Mouse (Mus musculus): ENCODE measurements around the gene Cyp27a1. TPM values are rescaled to one million over a fixed set of nuclear protein-coding genes. Genes with fewer than 3 reads are reported as not detected.

The Cyp27a1 gene
- polyA plus RNA-seq (2012; rRNA removed): 2.4 and 3.7 TPM in 2 replicates

DNA sequence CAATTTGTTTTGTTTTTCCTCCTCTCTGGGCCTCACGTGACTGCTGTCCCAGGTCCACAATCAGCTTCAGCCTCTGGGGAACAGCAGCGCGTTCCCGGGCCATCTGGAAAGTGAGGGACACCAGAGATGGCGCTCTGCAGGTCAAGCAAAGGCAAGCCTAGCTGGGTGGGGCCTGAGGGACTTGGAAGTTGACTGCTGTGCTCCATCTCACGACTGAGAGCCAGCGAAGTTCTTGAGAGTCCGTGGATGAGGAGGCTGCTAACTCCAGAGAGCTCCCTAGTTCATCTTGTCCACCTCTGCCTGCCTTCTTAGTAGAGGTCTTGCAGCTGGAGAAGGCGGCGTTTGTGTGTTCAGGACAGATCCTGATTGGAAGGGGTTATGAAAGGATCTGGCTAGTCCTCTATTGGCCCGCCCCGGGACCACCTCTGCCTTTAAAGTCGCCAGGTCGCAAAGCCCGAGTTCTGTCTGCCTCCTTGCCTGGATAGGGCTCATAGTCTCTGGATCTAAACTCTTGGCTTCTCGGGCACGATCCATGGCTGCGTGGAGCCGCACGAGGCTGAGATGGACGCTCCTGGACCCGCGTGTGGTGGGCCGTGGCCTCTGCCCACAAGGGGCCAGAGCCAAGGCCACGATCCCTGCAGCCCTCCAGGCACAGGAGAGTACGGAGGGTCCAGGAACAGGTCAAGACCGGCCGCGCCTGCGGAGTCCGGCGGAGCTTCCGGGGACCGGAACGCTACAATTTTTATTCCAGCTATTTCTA, at the start of gene Cyp27a1:
Gene Cyp27a1 (plus strand): TSS at position 476 of the 760 bp plus-strand sequence.

DNA sequence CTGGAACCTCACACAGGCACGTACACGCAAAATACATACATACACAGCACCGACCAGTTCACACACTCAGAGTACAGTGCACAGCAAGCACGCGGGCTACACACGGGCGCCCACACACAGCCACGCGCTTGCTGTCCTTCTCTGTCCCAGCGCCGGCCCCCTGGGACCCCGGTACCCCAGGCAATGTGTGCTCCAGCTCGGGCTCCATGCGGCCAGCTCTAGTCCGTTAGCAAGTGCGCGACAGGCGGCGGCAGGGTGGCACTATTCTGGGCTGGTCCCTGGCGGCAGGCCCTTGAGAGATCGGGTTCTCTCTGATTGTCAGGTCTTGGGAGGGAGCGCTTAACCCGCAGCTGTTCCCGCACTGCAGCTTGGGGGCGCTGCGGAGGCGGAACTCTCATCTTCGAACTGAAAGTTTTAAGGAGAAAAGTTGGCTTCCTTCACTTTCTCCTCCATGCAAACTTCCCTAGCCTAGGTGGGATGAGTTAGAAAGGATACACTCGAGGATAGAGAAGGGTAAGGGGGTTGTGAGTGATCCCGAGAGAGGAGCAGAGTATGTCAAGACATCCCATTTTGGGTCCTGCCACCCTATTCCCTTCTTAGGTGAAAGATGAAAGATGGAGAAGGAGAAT, 35.4 kb downstream of the Cyp27a1 start, which contains the start of gene Prkag3:
Gene Prkag3 (minus strand): TSS at position 579 of the 629 bp plus-strand sequence.

DNA sequence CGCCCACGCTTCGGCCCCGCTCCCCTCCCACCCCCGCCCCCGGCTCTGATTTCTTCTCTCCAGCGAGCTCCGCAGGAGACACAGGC, 58.3 kb downstream of the Cyp27a1 start, which contains the start of gene Wnt6:
Gene Wnt6 (plus strand): TSS at position 48 of the 86 bp plus-strand sequence.

Other genes starting within 250 kb of the Cyp27a1 start
- 23.4 and 28.6 TPM in 2 replicates for gene Cnot9, start 207.5 kb upstream of the Cyp27a1 start, polyA plus RNA-seq (2012; rRNA removed)
- gene Plcd4, start 170.7 kb upstream of the Cyp27a1 start, polyA plus RNA-seq (2012; rRNA removed): 0.01 TPM in 2 replicates
- gene Usp37, start 169.3 kb upstream of the Cyp27a1 start, polyA plus RNA-seq (2012; rRNA removed): 4.5 and 5.5 TPM in 2 replicates
- gene Zfp142, start 125.3 kb upstream of the Cyp27a1 start, polyA plus RNA-seq (2012; rRNA removed): 2.6 and 3.3 TPM in 2 replicates
- 9.0 and 10.6 TPM in 2 replicates for gene Bcs1l, start 125.3 kb upstream of the Cyp27a1 start, polyA plus RNA-seq (2012; rRNA removed)
- 20.9 and 23.6 TPM in 2 replicates for gene Rnf25, start 112.2 kb upstream of the Cyp27a1 start, polyA plus RNA-seq (2012; rRNA removed)
- gene Stk36, start 112.1 kb upstream of the Cyp27a1 start, polyA plus RNA-seq (2012; rRNA removed): 0.18 and 0.20 TPM in 2 replicates
- 6.6 and 8.4 TPM in 2 replicates for gene Ttll4, start 51.8 kb upstream of the Cyp27a1 start, polyA plus RNA-seq (2012; rRNA removed)
- gene Prkag3, start 35.6 kb downstream of the Cyp27a1 start, polyA plus RNA-seq (2012; rRNA removed): 0.01 and 0.08 TPM in 2 replicates
- 0.07 and 0.24 TPM in 2 replicates for gene Wnt6, start 58.3 kb downstream of the Cyp27a1 start, polyA plus RNA-seq (2012; rRNA removed)
- gene Wnt10a, start 77.9 kb downstream of the Cyp27a1 start, polyA plus RNA-seq (2012; rRNA removed): 0.06 TPM in 1 of 2 replicates, not detected in the other
- not detected in 2 replicates for gene Cdk5r2, start 141.4 kb downstream of the Cyp27a1 start, polyA plus RNA-seq (2012; rRNA removed)
- gene Fev, start 171.8 kb downstream of the Cyp27a1 start, polyA plus RNA-seq (2012; rRNA removed): 0.05 TPM in 2 replicates
- not detected in 2 replicates for gene Cryba2, start 179.6 kb downstream of the Cyp27a1 start, polyA plus RNA-seq (2012; rRNA removed)
- under 0.01 TPM in 1 of 2 replicates, not detected in the other for gene Cfap65, start 222.0 kb downstream of the Cyp27a1 start, polyA plus RNA-seq (2012; rRNA removed)
- 2.3 and 2.6 TPM in 2 replicates for gene Ihh, start 238.1 kb downstream of the Cyp27a1 start, polyA plus RNA-seq (2012; rRNA removed)

Measured in liver, embryonic 14 days (tissue).